ENCODE assay signal across 16 mouse cellular contexts in the genomic region with DNA sequence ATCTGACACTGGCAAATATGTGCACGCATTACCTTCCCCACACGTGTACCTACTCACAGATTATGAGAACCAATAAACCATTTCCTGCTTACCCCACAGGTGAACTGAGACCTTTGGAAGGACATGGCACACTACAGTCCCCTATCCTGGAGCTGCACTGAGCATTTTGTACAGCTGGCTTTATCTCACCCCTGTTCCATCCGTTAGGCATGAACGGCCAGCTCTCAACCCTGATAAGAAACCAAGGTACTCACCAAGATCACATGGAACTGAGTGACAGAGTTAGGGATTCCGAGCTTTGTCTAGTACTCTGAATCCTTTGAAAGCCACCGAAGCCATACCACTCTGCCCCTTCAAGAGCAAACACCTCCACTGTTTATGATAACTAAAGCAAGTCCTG.
"Had no signal": no experiment of that assay in that cellular context is flagged by ENCODE, and none has a peak within 500 bp of the region (broad histone marks: within the 10 kb centered on the region; RNA-seq: fewer than 3 reads in every experiment).

No protein-coding gene starts in this region.

- H3K36me3 ChIP-seq: neural tube, embryonic 13.5 days; neural tube, embryonic 15.5 days; stomach, embryonic 15.5 days had no signal

- H3K4me2 ChIP-seq: neural tube, embryonic 13.5 days; neural tube, embryonic 15.5 days; stomach, embryonic 15.5 days had no signal

- H3K4me3 ChIP-seq: neural tube, embryonic 13.5 days; neural tube, embryonic 15.5 days; stomach, embryonic 15.5 days had no signal

- H3K9ac ChIP-seq: neural tube, embryonic 13.5 days; neural tube, embryonic 15.5 days; stomach, embryonic 15.5 days had no signal

- H3K9me3 ChIP-seq: neural tube, embryonic 13.5 days; neural tube, embryonic 15.5 days; stomach, embryonic 15.5 days had no signal

- H3K4me1 ChIP-seq: stomach, embryonic 15.5 days had no signal

- H3K27ac ChIP-seq: neural tube, embryonic 13.5 days; neural tube, embryonic 15.5 days; stomach, embryonic 15.5 days; stomach, postnatal 0 days had no signal

- DNase-seq: retina, postnatal 1 day; right cerebral cortex, adult 18-20 months; right cerebral cortex, postnatal 14 days; right cerebral cortex, postnatal 25 days; right cerebral cortex, postnatal 4 days; spleen, adult 18-20 months; thymus, adult 18-20 months; thymus, adult 2 months; thymus, postnatal 14 days; thymus, postnatal 25 days; thymus, postnatal 36 days; thymus, postnatal 4 days had no signal

- H3K27me3 ChIP-seq: neural tube, embryonic 13.5 days; neural tube, embryonic 15.5 days; stomach, embryonic 15.5 days had no signal
